Mouse (Mus musculus) effector memory CD4-positive, alpha-beta T cell, adult 5 months (primary cell): Measurements from ENCODE around the gene Spns2. TPM values are rescaled to one million over a fixed set of nuclear protein-coding genes. Genes with fewer than 3 reads are reported as not detected.

ENCODE experiments used
- polyA plus RNA-seq: library from polyadenylated mRNA; unstranded; fragments of 100-300 nt; shearing (Covaris generic); gene quantifications from one replicate; pipeline ENCODE4 v1.2.1, GENCODE M21; 2017

Gene Spns2
- not detected for polyA plus RNA-seq

DNA sequence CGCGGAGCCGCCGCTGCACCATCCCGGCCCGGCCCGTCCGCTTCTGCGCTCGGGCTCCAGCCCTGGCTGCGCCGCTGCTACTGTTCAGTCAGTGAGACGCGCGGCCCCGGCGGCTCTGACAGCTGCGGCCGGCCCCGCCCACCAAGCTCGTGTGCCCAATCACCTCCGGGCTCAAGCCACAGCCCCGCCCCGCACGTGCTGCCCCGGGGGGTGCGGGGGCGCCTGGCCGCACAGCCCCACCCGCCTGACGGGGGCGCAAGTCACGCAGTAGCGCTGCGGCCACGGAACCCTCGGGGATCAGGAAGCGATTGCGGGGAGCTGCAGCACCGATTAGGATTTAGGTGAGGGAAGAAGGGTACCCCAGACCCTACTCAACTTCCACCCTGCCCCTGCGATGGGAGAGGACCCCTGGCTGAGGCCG lies at the start of gene Spns2:
Spns2 (minus strand) TSS at position 24 of the 421 bp plus-strand sequence.

DNA sequence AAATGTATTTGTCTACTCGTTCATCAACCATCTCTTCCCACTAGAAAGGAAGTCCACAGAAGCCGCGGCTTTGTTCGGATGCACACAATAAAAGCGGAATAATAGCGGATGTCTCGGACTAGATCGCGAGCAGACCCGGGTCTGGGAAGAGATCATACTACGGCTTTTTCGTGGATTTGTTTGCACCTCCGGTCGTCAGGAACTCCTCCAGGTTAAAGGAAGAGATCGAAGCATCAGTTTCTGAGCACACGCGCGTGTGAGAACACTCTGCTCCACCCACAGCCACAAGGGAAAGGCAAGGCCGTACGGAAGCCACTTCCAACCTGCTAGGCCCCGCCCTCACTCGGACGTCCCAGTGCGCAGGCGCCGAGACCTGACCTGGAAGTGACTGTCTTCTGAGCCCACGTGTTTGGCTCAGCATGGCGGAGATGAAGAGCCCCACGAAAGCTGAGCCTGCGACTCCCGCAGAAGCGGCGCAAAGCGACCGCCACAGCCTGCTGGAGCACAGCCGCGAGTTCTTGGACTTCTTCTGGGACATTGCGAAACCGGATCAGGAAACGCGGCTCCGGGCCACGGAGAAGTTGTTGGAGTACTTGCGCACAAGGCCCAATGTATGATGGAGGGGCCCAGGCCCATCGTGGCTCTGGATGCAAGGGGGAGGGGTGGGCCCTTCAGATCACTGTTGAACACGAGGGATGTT lies 48.6 kb downstream of the Spns2 start, which contains the start of gene Mybbp1a:
Mybbp1a (plus strand) TSS at position 391 of the 700 bp plus-strand sequence.

DNA sequence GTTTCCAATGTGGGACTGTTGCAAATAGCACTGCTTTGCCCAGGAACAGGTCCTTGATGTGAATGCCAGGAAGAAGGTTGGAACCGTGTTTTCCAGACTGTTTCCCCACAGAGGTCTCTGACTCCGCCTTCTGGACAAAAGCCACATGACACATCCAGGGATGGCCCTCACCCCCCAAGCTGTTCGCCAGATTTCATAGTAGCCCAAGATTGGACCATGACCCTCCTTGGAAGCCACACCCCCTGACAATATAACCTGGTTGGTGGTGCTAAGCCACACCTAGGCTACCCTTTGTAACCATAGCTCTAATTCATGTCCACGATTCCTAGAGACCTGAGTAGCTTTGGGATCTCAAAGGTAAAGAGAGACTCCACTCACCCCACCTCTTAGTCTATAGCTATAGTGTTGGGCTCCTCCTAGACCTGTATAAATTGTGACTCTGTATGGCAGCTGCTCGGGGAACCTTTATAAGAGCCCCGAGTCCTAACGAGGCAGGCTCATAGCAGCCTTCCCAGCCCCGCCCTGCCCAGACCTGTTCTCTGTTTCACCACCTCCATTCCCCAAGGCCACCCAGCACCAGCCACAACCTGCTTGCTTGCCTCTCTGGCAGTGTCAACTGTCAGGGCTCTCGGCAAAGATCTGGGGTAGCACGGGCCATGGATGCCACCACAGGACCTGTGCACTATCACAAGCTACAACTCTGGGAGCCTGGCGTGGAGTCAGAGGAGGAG lies 54.6 kb downstream of the Spns2 start, which contains the start of gene Ggt6:
Ggt6 (plus strand) TSS at position 564 of the 731 bp plus-strand sequence.

DNA sequence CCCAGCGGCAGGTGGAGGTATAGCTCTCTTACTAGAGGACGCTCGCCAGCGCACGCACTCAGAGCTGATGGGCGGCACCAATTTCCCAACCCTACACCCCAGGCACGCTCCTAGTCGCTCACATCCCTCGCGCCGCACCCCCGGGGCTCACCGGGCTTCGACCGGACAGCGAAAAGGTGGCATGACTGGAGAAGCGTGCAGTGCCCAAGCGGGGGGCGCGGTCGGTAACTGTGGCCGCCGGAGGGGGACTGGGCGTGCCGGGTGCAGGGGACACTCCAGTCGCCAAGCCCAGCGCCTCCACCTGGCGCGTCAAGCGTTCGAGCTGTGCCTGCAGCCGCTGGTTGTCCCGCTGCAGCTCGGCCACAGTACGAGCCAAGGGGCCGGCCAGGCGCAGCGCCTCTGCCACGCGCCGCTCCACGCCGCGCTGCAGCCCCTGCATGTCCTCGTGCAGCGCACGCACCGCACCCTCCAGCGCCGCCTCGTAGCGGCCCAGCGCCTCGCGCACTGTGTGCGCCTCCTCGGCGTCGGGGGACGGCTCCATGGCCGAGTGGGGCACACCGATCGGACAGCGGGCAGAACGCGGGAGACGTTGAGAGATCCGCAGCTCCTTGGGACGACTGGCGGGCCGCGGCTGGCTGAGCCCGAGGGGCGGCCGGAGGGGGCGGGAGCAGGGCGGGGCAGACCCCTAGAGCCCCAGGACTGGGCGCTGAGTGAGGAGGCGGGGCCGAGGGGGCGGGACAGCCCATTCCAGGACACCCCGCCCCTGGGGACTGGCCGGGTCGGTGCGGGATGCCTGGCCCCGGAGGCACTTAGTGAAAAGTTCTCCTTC lies 78.4 kb downstream of the Spns2 start, which contains the start of gene Smtnl2:
Smtnl2 (minus strand) TSS at position 621 of the 829 bp plus-strand sequence.

Other genes starting within 250 kb of the Spns2 start
- not detected for gene Slc13a5, start 222.7 kb downstream of the Spns2 start, polyA plus RNA-seq
- gene Xaf1, start 188.3 kb downstream of the Spns2 start, polyA plus RNA-seq: 38.9 TPM
- 0.29 TPM for gene Fbxo39, start 175.5 kb downstream of the Spns2 start, polyA plus RNA-seq
- not detected for gene Tekt1, start 127.5 kb downstream of the Spns2 start, polyA plus RNA-seq
- not detected for gene Smtnl2, start 78.2 kb downstream of the Spns2 start, polyA plus RNA-seq
- gene Ggt6, start 54.4 kb downstream of the Spns2 start, polyA plus RNA-seq: not detected
- gene Mybbp1a, start 48.5 kb downstream of the Spns2 start, polyA plus RNA-seq: 101 TPM
- gene Spns3, start 60.6 kb upstream of the Spns2 start, polyA plus RNA-seq: 0.21 TPM
- 64.8 TPM for gene Ube2g1, start 117.4 kb upstream of the Spns2 start, polyA plus RNA-seq
- 45.5 TPM for gene Ankfy1, start 200.1 kb upstream of the Spns2 start, polyA plus RNA-seq